Mouse (Mus musculus) splenic B cell, adult 2 months (primary cell): ENCODE results near the gene Dzip3.

Experiments
- DNase-seq: peaks from one replicate; pipeline ENCODE4 v3.0.0-alpha.2; 2011; ENCODE audit warnings: low read depth, low spot score
- H3K27me3 ChIP-seq: 2 replicates; pipeline ENCODE4 v1.6.1; 2012; ENCODE audit warnings: mild to moderate bottlenecking, low read length, moderate library complexity, mixed read lengths; ENCODE audit not compliant: control insufficient read depth, poor library complexity, insufficient read depth, severe bottlenecking
- H3K36me3 ChIP-seq: 2 replicates; pipeline ENCODE4 v1.6.1; 2012; ENCODE audit warnings: mild to moderate bottlenecking, low read length, moderate library complexity, mixed read lengths; ENCODE audit not compliant: control insufficient read depth, poor library complexity, insufficient read depth, severe bottlenecking

Dzip3 gene

DNA sequence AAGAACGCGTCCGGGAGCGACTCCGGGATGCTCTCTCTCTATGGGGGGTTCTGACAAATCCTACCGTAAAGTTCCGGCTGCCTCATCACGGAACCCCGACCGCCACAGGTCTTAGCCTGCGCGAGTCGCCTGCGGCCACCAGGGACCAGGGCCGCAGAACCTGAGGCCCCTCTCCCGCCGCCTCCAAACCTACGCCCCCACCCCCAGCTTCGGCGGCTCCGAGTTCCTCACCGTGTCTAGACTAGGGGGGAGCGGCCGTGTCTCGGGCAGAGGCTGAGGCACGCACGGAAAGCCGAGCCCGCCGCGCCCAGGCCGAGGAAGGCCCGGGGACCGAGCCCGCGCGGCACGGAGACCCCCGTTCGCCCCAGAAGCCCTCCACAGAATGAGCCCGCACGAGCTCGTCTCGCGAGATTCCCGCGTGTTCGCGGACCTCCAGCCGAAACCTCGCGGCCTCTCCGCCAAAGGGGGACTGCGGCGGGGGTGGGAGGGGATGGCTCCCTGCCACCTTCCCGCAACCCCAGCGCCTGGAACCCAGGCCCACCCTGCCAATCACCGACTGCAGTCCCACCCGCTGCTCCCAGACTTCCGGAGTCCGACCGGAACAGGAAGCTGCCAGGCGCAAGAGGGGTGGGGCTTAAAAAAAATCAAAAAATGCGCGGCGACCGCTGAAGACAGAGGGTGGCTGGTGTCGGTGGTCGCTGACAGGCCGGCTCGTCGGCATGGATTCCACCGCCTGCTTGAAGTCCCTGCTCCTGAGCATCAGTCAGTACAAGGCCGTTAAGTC lies at the start of gene Dzip3, which contains the start of gene Cip2a:
Gene Dzip3, minus strand, starts transcription at position 607 of the 784 bp plus-strand sequence.
Gene Cip2a, plus strand, starts transcription at position 627 of the 784 bp plus-strand sequence.
- DNase-seq = peak; percentile 86
- Histone ChIP-seq H3K27me3 (no peaks in the 10 kb centered on the region; the same call in 1 of the 2 replicates), H3K36me3 (no peaks in the 10 kb centered on the region)

DNA sequence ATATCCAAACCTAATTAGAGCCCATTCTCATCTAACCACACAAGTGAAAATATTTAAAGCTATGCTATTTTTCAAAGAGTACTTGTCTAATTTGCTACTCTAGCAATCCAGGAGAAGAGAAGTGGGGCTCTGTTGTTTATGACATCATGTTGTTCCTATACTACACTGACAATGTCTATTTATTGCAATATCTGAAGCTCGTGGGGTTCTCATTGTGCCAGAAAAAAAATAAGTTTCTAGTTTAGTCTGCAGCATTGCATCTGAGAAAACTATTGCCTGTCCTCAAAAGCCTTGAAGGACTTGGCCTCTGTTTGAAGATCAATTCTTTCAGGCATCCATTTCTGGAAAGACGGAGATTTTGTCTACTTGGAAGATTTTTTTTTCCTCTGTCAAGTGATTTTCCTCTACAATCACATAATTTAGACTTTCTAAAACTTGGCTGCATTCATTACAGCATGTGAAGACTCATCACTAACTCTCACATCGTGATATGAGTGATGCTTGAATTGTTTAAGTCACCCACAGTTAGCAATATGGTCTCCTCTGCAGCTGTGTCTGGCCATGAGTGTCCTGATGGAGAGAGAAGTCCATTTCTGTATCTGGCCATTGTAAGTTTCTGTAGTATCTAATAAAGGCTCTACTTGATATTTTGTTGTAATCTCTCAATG lies 46.7 kb upstream of the Dzip3 start:
- Histone ChIP-seq H3K36me3 (no peaks in the 10 kb centered on the region), H3K27me3 (no peaks in the 10 kb centered on the region)
- no peak for DNase-seq

DNA sequence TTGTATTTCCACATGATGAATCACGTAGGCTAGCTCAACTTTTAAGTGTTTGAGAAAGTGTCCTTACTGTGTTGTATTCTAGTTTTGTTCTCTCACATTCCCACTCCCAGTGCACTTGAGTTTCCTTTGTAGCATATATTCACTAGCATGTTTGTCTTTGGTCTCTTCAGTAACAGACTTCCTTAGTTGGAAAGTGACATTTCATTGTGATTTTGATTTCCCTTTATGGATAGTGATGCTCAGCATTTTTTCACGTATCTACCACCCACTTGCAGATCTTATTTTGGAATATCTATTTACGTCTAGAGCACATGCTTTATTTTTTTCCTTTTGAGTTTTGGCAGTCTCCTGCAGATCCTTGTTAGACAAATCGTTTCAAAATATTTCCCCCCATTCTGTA lies 43.8 kb upstream of the Dzip3 start:
- no peaks in the 10 kb centered on the region for H3K27me3 ChIP-seq
- DNase-seq = no peak
- no peaks in the 10 kb centered on the region for H3K36me3 ChIP-seq

DNA sequence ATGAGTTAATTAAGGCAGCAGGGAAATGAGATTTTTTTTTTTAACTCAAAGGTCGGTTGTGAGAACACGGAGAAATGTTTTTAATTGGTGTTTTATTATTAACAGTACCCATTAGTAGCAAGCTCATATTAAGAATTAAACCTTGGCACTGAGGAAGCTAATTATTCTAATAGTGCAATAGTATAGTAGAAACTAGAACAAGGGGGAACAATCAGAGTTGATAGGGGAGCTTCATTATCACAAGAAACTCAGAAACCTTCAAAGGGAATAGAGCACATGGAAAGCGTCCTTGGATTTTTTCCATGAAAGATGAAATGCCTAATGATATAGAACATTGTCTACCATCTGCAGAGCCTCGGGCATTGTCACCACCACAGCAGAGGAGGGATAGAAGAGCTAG lies 41.9 kb upstream of the Dzip3 start:
- H3K27me3 ChIP-seq = no peaks in the 10 kb centered on the region
- no peak for DNase-seq
- no peaks in the 10 kb centered on the region for H3K36me3 ChIP-seq

DNA sequence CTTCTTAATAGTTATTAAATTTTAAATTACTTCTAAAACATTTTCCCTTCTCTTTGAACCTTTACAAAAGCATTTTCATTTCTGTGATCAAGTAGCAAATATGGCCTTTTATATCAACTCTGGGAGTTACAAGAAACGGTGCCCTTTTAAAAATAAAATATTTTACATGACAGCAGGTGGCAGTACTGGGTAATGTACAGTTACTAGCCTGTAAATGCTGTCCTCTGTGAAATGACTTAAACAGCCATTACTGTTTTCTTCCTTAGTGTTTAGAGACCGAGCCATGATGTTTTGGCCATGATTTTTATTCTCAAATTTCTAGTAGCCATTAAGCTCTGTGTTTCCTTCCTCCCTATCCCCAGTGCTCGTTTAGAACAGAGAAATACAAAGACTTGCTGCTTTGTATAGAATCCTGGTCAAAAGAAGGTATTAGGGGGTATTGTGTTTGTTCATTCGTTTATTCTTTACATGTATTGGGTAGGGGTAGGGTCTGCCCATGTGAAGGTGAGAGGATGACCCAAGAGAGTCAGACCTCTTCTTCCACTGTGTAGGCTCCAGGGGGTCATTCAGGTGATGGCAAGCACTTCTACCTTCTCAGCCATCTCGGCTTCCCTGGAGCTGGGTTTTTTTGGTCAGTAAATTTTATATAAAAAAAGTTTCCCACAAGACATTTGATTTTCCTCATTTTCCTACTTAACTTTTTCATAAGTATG lies 22.8 kb upstream of the Dzip3 start:
- no peaks in the 10 kb centered on the region for H3K27me3 ChIP-seq
- DNase-seq = peak; percentile 36
- H3K36me3 ChIP-seq = no peaks in the 10 kb centered on the region

DNA sequence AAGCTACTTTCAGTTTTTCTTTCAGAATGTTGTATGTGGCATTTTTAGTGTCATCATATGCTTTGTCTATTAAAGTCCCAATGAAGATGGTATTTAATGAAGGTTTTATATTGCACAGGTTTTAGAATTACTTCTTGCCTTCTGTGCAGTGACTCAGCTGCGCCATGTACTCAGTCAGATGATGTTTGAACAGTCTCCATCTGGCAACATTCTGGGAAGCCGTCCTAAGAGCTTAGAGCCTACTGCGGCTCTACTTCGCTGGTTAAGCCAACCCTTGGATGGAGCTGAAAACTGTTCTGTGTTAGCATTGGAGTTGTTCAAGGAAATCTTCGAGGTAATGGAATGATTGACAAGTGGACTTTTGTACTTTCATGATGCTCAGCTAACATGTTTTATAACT lies 10.2 kb upstream of the Dzip3 start:
- H3K27me3 ChIP-seq = no peaks in the 10 kb centered on the region
- no peak for DNase-seq
- H3K36me3 ChIP-seq = no peaks in the 10 kb centered on the region

DNA sequence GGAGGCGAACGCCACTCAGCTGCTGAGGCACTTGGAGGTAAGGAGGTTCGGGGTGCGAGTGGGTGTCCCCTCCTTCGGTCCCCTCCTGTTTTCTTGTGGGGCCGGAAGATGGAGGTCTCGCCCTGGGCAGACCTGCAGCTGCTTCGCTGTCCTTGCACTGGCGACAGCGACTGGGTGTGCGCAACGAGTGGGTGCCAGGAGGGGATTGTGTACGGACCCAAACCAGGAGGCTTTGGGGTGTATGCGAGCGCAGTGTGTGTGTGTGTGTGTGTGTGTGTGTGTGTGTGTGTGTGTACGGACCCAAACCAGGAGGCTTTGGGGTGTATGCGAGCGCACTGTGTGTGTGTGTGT lies 353 bp upstream of the Dzip3 start:
- no peak for DNase-seq

DNA sequence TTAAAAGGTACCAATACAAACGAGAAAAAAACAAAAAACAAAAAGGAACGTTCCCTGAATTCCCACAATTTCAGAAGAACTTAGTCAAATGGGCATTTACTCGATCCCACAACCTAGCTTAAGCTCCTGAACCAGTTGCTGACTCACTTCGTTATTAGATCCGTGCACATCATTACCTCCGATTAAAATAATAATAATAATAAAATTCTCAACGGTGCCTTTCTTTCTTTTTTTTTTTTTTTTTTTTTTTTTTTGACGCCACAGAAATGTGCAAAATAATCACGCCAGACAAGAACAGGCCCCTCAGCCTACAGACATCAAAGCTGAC lies 770 bp downstream of the Dzip3 start:
- Histone ChIP-seq H3K36me3 (no peaks in the 10 kb centered on the region), H3K27me3 (no peaks in the 10 kb centered on the region; the same call in 1 of the 2 replicates)
- no peak for DNase-seq

More for the DNA sequence above, 353 bp upstream of the Dzip3 start:
- Histone ChIP-seq H3K36me3 (no peaks in the 10 kb centered on the region), H3K27me3 (no peaks in the 10 kb centered on the region; the same call in 1 of the 2 replicates)

DNA sequence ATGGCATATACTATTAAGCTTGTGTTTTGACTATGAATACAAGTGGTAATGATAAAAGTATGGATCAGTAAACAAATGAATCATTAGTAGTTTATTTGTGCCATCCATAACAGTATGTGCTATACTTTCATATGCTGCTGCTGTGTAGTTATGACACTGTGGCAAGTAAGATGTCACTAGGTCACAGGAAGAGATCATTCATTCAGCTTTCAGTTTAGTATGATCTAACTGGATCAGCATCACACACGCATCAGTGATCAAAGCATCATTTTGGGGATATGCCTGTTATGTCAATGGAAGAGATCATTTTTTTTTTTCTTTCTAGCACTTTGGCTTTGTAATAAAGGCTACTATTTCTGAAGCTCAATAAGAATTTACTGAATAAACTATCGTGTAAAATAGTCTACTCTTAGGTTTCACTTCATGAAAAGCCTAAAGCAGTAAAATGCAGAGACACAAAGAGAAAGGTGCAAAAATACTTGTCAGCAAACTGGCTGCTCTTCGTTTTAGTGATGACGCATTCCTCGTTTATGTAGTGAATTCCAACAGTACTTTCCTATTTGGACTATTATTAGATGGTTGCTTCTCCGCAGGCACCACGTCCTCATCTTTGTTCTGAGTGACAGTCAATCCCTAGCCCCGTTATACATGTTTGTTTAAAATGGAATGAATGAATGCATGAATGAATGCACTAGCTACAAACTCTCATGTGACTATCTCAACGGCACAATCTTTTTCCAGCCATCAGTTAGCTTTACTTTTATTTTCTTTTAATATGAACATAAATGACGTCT lies 1.3 kb downstream of the Dzip3 start:
- DNase-seq = peak; percentile 40
- H3K36me3 ChIP-seq = no peaks in the 10 kb centered on the region
- H3K27me3 ChIP-seq = no peaks in the 10 kb centered on the region; the same call in 1 of the 2 replicates

DNA sequence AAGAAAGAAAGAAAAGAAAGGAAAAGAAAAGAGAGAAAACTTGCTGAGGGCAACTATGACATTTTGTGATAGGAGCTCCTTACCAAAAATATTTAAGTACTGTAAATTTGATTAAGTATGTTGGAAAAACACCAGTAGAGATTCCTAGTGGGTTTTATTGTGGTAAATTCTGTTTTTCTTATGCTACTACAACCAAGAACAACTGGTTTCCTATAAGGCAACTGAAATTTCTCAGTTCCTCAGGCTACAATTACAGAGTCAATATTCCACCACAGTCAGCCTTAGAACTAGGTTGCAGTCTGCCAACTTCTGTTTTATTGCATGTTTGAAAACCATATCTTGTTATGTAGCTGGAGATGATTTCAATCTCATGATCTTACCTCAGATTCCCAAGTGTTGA lies 4.3 kb downstream of the Dzip3 start:
- no peaks in the 10 kb centered on the region; the same call in 1 of the 2 replicates for H3K27me3 ChIP-seq
- no peaks in the 10 kb centered on the region for H3K36me3 ChIP-seq
- no peak for DNase-seq

DNA sequence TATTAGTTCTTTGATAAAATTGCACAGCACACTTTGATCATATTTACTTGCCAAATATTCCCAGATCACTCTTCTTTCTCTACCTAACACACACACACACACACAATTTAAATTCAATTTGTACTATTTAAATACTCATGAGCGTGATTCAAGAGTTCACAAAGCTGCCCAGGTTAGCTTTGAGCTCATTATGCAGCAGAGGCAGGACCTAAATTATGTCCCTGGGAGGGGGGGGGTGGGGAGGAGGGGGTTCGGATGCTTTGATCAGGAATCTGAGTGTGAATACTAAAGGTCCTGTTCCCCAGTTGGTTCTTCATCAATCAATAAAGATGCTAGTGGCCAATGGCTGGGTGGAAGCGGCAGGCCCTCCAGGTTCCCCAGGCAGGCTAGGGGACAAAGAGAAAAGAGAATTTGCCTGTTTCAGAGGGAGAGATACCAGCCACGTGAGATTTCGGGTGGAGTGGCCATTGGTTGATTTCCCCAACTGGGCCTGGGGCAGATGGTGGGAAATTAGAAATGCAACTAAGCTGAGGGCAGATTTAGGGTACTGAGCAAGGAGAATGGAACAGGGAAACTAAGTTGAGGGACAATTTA lies 8.8 kb downstream of the Dzip3 start:
- Histone ChIP-seq H3K27me3 (no peaks in the 10 kb centered on the region), H3K36me3 (no peaks in the 10 kb centered on the region)
- DNase-seq = no peak

DNA sequence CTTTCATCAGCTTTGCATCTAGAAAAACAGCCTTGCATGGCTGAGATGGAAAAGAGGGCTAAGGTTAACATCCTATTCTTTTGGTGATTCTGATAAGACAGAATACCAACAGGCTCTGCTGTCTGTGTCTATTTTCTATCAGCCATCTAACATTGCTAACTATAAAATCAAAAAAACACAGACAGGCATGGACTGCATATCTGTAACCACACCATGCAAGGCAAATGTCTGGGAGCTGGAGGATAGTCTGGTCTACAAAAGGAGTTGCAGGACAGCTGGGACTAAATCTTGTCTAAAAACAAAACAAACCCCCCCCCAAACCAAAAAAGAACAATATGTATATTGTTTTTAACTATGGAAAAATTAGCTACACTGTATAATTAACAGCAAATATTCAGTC lies 14.0 kb downstream of the Dzip3 start:
- H3K27me3 ChIP-seq = no peaks in the 10 kb centered on the region
- no peak for DNase-seq
- H3K36me3 ChIP-seq = no peaks in the 10 kb centered on the region

DNA sequence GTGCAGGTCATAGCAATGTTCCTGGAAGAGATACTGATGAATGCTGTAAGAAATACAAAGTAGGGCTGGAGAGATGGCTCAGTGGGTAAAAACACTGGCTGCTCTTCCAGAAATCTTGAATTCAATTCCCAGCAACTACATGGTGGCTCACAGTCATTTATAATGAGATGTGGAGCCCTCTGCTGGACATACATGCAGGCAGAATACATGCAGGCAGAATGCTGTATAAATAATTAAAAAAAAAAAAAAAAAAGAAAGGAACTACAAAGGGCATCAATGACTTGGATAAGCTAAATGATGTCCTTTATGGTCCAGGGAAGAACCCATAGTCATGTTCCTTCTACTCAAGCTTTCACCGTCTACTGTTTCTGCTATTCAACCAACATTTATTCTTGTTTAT lies 20.4 kb downstream of the Dzip3 start:
- H3K36me3 ChIP-seq = 0 out of 2 replicates have a peak, but pooled peaks cover 2% of the 10 kb centered on the region
- DNase-seq = peak; percentile 46
- H3K27me3 ChIP-seq = no peaks in the 10 kb centered on the region

DNA sequence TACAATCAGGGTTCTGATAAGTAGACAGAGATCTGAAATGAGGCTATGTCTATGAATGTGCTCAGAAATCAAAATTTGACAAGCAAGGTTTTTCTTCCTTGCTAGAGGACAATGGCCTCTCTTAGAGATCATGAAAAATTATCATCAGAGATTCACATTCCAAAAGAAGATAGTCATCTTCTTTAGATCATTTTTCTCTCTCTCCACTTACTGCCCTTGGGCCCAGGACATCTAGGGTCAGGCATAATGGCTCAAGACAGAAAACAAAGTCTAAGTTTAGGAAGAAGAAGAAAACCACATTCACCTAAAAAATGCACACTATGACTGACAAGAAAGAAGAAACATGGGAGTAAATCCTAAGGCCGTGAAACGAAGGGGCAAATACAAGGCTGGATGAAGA lies 21.0 kb downstream of the Dzip3 start:
- Histone ChIP-seq H3K27me3 (no peaks in the 10 kb centered on the region), H3K36me3 (0 out of 2 replicates have a peak, but pooled peaks cover 2% of the 10 kb centered on the region)
- no peak for DNase-seq
